Mouse (Mus musculus): ENCODE data around the gene Olfr1058. TPM values are rescaled to one million over a fixed set of nuclear protein-coding genes. Genes with fewer than 3 reads are reported as not detected.
"Not testable (repeated sequence)": the region's sequence is repeated elsewhere in the genome, so short reads cannot be mapped to it uniquely, and the experiment has no call there.

The Olfr1058 gene
- not detected in 2 replicates for polyA plus RNA-seq (2015; fragmentation: Nextera tagmentation; extraction: Ambion mirVana)

- not testable (repeated sequence) for H3K27me3 ChIP-seq; H3K4me3 ChIP-seq (replicated peaks); H3K9ac ChIP-seq (replicated peaks); H3K36me3 ChIP-seq; H3K9me3 ChIP-seq; H3K4me2 ChIP-seq (replicated peaks); ATAC-seq; H3K4me1 ChIP-seq (replicated peaks); H3K27ac ChIP-seq
Observed at GRCm38 (mm10) chr2:86388461-86388860, at the start of gene Olfr1058. Gene Olfr1058 (minus strand): TSS chr2:86388561.

- not testable (repeated sequence) for ATAC-seq; H3K9ac ChIP-seq (replicated peaks); H3K27ac ChIP-seq; H3K9me3 ChIP-seq; H3K4me2 ChIP-seq (replicated peaks); H3K4me1 ChIP-seq (replicated peaks); H3K4me3 ChIP-seq (replicated peaks); H3K27me3 ChIP-seq; H3K36me3 ChIP-seq
- 87% methylated on average over 8 of the region's 8 CpGs for whole genome bisulfite sequencing
Observed at GRCm38 (mm10) chr2:86428511-86428910, 40.1 kb upstream of the Olfr1058 start.

- not testable (repeated sequence) for H3K9ac ChIP-seq (replicated peaks); H3K27ac ChIP-seq; H3K4me2 ChIP-seq (replicated peaks); H3K4me1 ChIP-seq (replicated peaks); H3K36me3 ChIP-seq; H3K9me3 ChIP-seq; H3K27me3 ChIP-seq; H3K4me3 ChIP-seq (replicated peaks); ATAC-seq
Observed at GRCm38 (mm10) chr2:86426649-86427048, 38.3 kb upstream of the Olfr1058 start, which contains the start of gene Olfr1062. Gene Olfr1062 (minus strand): TSS chr2:86426749.

GRCm38 (mm10) chr2:86413950-86414349 is 25.6 kb upstream of the Olfr1058 start, which contains the start of gene Olfr1061:
Gene Olfr1061 (minus strand): TSS chr2:86414050.
- whole genome bisulfite sequencing, result 91% methylated on average over 1 of the region's 1 CpGs
- no peak within 1 kb of the TSS for H3K27ac ChIP-seq
- no peak within 1 kb of the TSS for H3K4me3 ChIP-seq (replicated peaks)
- ATAC-seq, result no peak
- no peak within 1 kb of the TSS for H3K9ac ChIP-seq (replicated peaks)
- no peaks in the 10 kb centered on the region for H3K27me3 ChIP-seq
- no peaks in the 10 kb centered on the region for H3K4me1 ChIP-seq (replicated peaks)
- H3K9me3 ChIP-seq, result no peaks in the 10 kb centered on the region
- H3K36me3 ChIP-seq, result no peaks in the 10 kb centered on the region
- no peak within 1 kb of the TSS for H3K4me2 ChIP-seq (replicated peaks)

GRCm38 (mm10) chr2:86395114-86395513 is 6.8 kb upstream of the Olfr1058 start:
- Histone ChIP-seq H3K4me3 (replicated peaks) (no peak overlapping the region), H3K4me2 (replicated peaks) (no peak overlapping the region), H3K36me3 (no peaks in the 10 kb centered on the region), H3K4me1 (replicated peaks) (no peaks in the 10 kb centered on the region), H3K27me3 (no peaks in the 10 kb centered on the region), H3K27ac (no peak overlapping the region), H3K9me3 (no peaks in the 10 kb centered on the region), H3K9ac (replicated peaks) (no peak overlapping the region)
- ATAC-seq, result no peak
- WGBS, result 89% methylated on average over 2 of the region's 2 CpGs

- Histone ChIP-seq H3K9me3 (no peaks in the 10 kb centered on the region), H3K27ac (no peak within 1 kb of the TSS), H3K4me1 (replicated peaks) (no peaks in the 10 kb centered on the region), H3K36me3 (no peaks in the 10 kb centered on the region), H3K27me3 (no peaks in the 10 kb centered on the region), H3K4me3 (replicated peaks) (no peak within 1 kb of the TSS), H3K9ac (replicated peaks) (no peak within 1 kb of the TSS), H3K4me2 (replicated peaks) (no peak within 1 kb of the TSS)
- ATAC-seq, result no peak
Observed at GRCm38 (mm10) chr2:86378293-86378692, 10.1 kb downstream of the Olfr1058 start, which contains the start of gene Olfr1057. Gene Olfr1057 (minus strand): TSS chr2:86378393.

GRCm38 (mm10) chr2:86366342-86366741 is 22.0 kb downstream of the Olfr1058 start:
- WGBS, result 100% methylated on average over 1 of the region's 6 CpGs

GRCm38 (mm10) chr2:86362369-86362768 is 26.0 kb downstream of the Olfr1058 start, which contains the start of gene Olfr1056:
Gene Olfr1056 (minus strand): TSS chr2:86362469.
- H3K4me2 ChIP-seq (replicated peaks), result no peak within 1 kb of the TSS

More at GRCm38 (mm10) chr2:86366342-86366741, 22.0 kb downstream of the Olfr1058 start:
- not testable (repeated sequence) for H3K4me2 ChIP-seq (replicated peaks); H3K4me1 ChIP-seq (replicated peaks); H3K9me3 ChIP-seq; H3K36me3 ChIP-seq; H3K4me3 ChIP-seq (replicated peaks); H3K27me3 ChIP-seq; H3K27ac ChIP-seq; H3K9ac ChIP-seq (replicated peaks); ATAC-seq

GRCm38 (mm10) chr2:86351751-86352150 is 36.6 kb downstream of the Olfr1058 start:
- H3K9me3 ChIP-seq; ATAC-seq; H3K36me3 ChIP-seq; H3K4me2 ChIP-seq (replicated peaks); H3K9ac ChIP-seq (replicated peaks); H3K27ac ChIP-seq; H3K4me1 ChIP-seq (replicated peaks); H3K27me3 ChIP-seq; H3K4me3 ChIP-seq (replicated peaks): not testable (repeated sequence)
- WGBS, result 90% methylated on average over 1 of the region's 1 CpGs

More at GRCm38 (mm10) chr2:86362369-86362768, 26.0 kb downstream of the Olfr1058 start, which contains the start of gene Olfr1056:
- Histone ChIP-seq H3K27me3 (no peaks in the 10 kb centered on the region), H3K4me1 (replicated peaks) (no peaks in the 10 kb centered on the region), H3K9ac (replicated peaks) (no peak within 1 kb of the TSS), H3K4me3 (replicated peaks) (no peak within 1 kb of the TSS), H3K36me3 (no peaks in the 10 kb centered on the region), H3K9me3 (no peaks in the 10 kb centered on the region), H3K27ac (no peak within 1 kb of the TSS)
- ATAC-seq, result no peak

- Histone ChIP-seq H3K9me3 (0 out of 2 replicates have a peak, but pooled peaks cover 2% of the 10 kb centered on the region), H3K4me3 (replicated peaks) (no peak within 1 kb of the TSS), H3K27ac (no peak within 1 kb of the TSS), H3K4me1 (replicated peaks) (no peaks in the 10 kb centered on the region), H3K36me3 (no peaks in the 10 kb centered on the region), H3K4me2 (replicated peaks) (no peak within 1 kb of the TSS), H3K9ac (replicated peaks) (no peak within 1 kb of the TSS), H3K27me3 (no peaks in the 10 kb centered on the region)
- 94% methylated on average over 5 of the region's 5 CpGs for WGBS
- ATAC-seq, result no peak
Observed at GRCm38 (mm10) chr2:86350184-86350583, 38.2 kb downstream of the Olfr1058 start, which contains the start of gene Olfr1055. Gene Olfr1055 (minus strand): TSS chr2:86350284.

- no peaks in the 10 kb centered on the region for H3K4me1 ChIP-seq (replicated peaks)
- H3K4me2 ChIP-seq (replicated peaks), result no peak within 1 kb of the TSS
- no peaks in the 10 kb centered on the region for H3K36me3 ChIP-seq
- H3K9ac ChIP-seq (replicated peaks), result no peak within 1 kb of the TSS
- no peak within 1 kb of the TSS for H3K4me3 ChIP-seq (replicated peaks)
- 86% methylated on average over 3 of the region's 3 CpGs for WGBS
- H3K27me3 ChIP-seq, result no peaks in the 10 kb centered on the region
- no peaks in the 10 kb centered on the region for H3K9me3 ChIP-seq
- H3K27ac ChIP-seq, result no peak within 1 kb of the TSS
- no peak for ATAC-seq
Observed at GRCm38 (mm10) chr2:86335333-86335732, 53.0 kb downstream of the Olfr1058 start, which contains the start of gene Olfr1054. Gene Olfr1054 (minus strand): TSS chr2:86335433.

Data from midbrain, embryonic 13.5 days (tissue).